Mouse (Mus musculus): ENCODE data around the gene Atoh7. TPM values are rescaled to one million over a fixed set of nuclear protein-coding genes. Genes with fewer than 3 reads are reported as not detected.

Atoh7 gene
- polyA plus RNA-seq, 1 experiment from 2014 or later = 1.1 TPM

DNA sequence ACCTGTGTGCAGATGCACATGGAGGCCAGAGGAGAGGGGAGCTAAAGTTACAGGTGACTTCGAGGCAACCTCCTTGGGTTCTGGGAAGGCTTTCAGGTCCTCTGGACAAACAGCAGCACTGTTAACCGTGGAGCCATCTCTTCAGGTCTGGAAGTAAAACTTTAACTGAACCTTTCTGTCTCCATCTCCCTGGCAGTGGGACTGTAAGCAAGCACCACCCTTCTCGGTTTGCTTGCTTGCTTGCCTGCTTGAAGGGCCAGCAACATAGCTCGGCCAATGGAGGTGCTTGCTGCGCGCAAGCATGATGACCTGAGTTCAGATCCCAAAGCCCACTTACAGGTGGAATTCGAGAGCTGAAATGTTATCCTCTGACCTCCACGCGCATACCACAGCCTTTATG lies 34.9 kb upstream of the Atoh7 start:
- H3K27me3 ChIP-seq = no peaks in the 10 kb centered on the region
- no peak overlapping the region for H3K4me2 ChIP-seq (replicated peaks)
- H3K4me1 ChIP-seq (replicated peaks) = no peaks in the 10 kb centered on the region
- no peak overlapping the region for H3K9ac ChIP-seq (replicated peaks)
- no peaks in the 10 kb centered on the region for H3K9me3 ChIP-seq
- no peak overlapping the region for H3K27ac ChIP-seq
- no peak overlapping the region for H3K4me3 ChIP-seq (replicated peaks)
- ATAC-seq = no peak
- WGBS = 86% methylated on average over 9 of the region's 9 CpGs
- H3K36me3 ChIP-seq = no peaks in the 10 kb centered on the region

DNA sequence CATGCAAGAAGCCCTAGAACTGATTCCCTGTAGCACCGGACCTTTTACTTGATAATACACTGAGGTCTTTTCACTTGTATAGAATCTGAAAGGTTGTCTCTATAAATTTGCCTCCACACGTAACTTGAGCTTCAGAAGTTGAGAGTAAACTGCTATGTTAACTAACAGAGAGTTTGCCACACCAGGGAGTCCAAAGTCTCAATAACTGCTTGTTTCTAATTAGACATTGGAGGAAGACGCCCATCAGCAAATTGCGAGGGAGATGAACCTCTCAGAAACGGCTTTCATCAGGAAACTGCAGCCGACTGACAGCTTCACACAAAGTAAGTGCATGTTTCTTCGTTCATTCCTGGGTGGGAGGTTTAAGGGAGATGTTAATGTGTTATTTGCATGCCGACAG lies 33.9 kb upstream of the Atoh7 start:
- no peaks in the 10 kb centered on the region for H3K9me3 ChIP-seq
- H3K27ac ChIP-seq = no peak overlapping the region
- H3K4me3 ChIP-seq (replicated peaks) = no peak overlapping the region
- H3K9ac ChIP-seq (replicated peaks) = no peak overlapping the region
- H3K4me1 ChIP-seq (replicated peaks) = no peaks in the 10 kb centered on the region
- no peaks in the 10 kb centered on the region for H3K36me3 ChIP-seq
- WGBS = 62% methylated on average over 8 of the region's 8 CpGs
- H3K27me3 ChIP-seq = no peaks in the 10 kb centered on the region
- H3K4me2 ChIP-seq (replicated peaks) = no peak overlapping the region
- ATAC-seq = no peak

GRCm38 (mm10) chr10:63065988-63066387 lies 33.5 kb upstream of the Atoh7 start:
- 3% methylated on average over 5 of the region's 5 CpGs for WGBS
- no peaks in the 10 kb centered on the region for H3K9me3 ChIP-seq

GRCm38 (mm10) chr10:63086304-63086703 lies 13.1 kb upstream of the Atoh7 start:
- no peak for ATAC-seq
- Histone ChIP-seq H3K4me2 (replicated peaks) (no peak overlapping the region), H3K9me3 (no peaks in the 10 kb centered on the region), H3K36me3 (no peaks in the 10 kb centered on the region), H3K4me3 (replicated peaks) (no peak overlapping the region), H3K9ac (replicated peaks) (no peak overlapping the region), H3K27ac (no peak overlapping the region), H3K27me3 (no peaks in the 10 kb centered on the region), H3K4me1 (replicated peaks) (peaks cover 18% of the 10 kb centered on the region)
- WGBS = 85% methylated on average over 10 of the region's 10 CpGs

More at GRCm38 (mm10) chr10:63065988-63066387, 33.5 kb upstream of the Atoh7 start:
- peak; percentile 90 for ATAC-seq
- Histone ChIP-seq H3K36me3 (no peaks in the 10 kb centered on the region), H3K27me3 (no peaks in the 10 kb centered on the region), H3K9ac (replicated peaks) (no peak overlapping the region), H3K4me3 (replicated peaks) (no peak overlapping the region), H3K27ac (no peak overlapping the region), H3K4me2 (replicated peaks) (no peak overlapping the region), H3K4me1 (replicated peaks) (no peaks in the 10 kb centered on the region)

DNA sequence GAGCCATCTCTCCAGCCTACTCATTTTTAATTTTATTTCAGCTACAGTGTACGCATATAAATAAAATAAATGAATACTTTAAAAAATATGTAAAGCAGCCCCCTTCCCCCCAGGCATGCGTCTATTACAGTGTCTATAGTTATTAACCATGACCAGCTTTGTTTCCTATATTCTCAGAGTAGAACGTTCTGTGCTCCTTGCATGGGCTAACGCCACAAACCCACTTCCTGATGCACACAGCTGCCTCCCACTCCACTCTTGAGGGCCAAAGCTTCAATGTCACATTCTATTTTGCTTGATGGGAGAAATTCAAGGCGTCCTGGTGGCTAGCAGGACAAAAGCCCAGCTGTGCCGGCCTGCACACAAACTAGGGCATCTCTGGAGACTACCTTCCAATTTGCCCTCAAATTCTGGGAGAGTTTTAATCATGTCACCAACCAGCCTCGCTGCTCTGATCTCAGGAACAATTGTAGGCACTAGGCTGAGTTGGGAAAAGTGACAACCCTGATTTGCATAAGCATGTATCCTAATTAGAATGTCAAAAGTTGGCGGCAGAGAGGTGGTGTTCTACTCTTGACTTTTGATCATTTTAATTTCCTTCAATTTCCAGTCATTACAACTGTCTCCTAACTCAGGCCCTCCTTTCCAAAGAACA lies 10.2 kb upstream of the Atoh7 start:
- peak; percentile 58; the same call in 1 of the 2 replicates for ATAC-seq
- Histone ChIP-seq H3K27ac (peak overlapping the region; percentile 39; the same call in 1 of the 2 replicates), H3K9ac (replicated peaks) (no peak overlapping the region), H3K4me3 (replicated peaks) (peak overlapping the region; percentile 29), H3K4me2 (replicated peaks) (peak overlapping the region; percentile 60), H3K36me3 (no peaks in the 10 kb centered on the region), H3K4me1 (replicated peaks) (peaks cover 18% of the 10 kb centered on the region), H3K27me3 (no peaks in the 10 kb centered on the region), H3K9me3 (no peaks in the 10 kb centered on the region)
- 18% methylated on average over 8 of the region's 8 CpGs for WGBS

GRCm38 (mm10) chr10:63089758-63090571 lies 9.5 kb upstream of the Atoh7 start:
- Histone ChIP-seq H3K9me3 (no peaks in the 10 kb centered on the region), H3K36me3 (no peaks in the 10 kb centered on the region), H3K27me3 (no peaks in the 10 kb centered on the region), H3K27ac (peak overlapping the region; percentile 1; the same call in 1 of the 2 replicates), H3K4me2 (replicated peaks) (peak overlapping the region; percentile 60), H3K4me1 (replicated peaks) (peaks cover 18% of the 10 kb centered on the region), H3K9ac (replicated peaks) (peak overlapping the region; percentile 56), H3K4me3 (replicated peaks) (peak overlapping the region; percentile 29)
- peak; percentile 55 for ATAC-seq
- WGBS = 3% methylated on average over 26 of the region's 26 CpGs

DNA sequence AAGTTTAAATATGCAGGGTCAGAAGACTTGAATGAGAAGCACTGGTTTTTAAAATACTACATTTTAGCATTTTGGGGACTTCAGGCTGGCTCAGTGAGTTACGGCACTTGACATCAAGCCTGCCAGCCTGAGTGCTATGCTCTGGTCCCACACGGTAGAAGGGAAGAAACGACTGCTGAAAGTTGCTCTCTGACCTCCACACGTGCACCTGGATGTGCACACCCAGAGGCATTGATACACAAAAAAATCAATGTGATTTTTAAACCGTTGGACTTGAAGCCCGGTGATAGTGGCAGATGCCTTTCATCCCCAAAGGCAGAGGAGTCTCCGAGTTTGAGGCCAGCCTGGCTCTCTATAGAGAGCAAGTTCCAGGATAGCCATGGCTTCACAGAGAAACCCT lies 7.5 kb upstream of the Atoh7 start:
- 75% methylated on average over 7 of the region's 7 CpGs for WGBS
- Histone ChIP-seq H3K27me3 (no peaks in the 10 kb centered on the region), H3K4me1 (replicated peaks) (peaks cover 18% of the 10 kb centered on the region), H3K27ac (no peak overlapping the region), H3K9ac (replicated peaks) (no peak overlapping the region), H3K9me3 (no peaks in the 10 kb centered on the region), H3K4me2 (replicated peaks) (no peak overlapping the region), H3K36me3 (no peaks in the 10 kb centered on the region), H3K4me3 (replicated peaks) (no peak overlapping the region)
- ATAC-seq = no peak

DNA sequence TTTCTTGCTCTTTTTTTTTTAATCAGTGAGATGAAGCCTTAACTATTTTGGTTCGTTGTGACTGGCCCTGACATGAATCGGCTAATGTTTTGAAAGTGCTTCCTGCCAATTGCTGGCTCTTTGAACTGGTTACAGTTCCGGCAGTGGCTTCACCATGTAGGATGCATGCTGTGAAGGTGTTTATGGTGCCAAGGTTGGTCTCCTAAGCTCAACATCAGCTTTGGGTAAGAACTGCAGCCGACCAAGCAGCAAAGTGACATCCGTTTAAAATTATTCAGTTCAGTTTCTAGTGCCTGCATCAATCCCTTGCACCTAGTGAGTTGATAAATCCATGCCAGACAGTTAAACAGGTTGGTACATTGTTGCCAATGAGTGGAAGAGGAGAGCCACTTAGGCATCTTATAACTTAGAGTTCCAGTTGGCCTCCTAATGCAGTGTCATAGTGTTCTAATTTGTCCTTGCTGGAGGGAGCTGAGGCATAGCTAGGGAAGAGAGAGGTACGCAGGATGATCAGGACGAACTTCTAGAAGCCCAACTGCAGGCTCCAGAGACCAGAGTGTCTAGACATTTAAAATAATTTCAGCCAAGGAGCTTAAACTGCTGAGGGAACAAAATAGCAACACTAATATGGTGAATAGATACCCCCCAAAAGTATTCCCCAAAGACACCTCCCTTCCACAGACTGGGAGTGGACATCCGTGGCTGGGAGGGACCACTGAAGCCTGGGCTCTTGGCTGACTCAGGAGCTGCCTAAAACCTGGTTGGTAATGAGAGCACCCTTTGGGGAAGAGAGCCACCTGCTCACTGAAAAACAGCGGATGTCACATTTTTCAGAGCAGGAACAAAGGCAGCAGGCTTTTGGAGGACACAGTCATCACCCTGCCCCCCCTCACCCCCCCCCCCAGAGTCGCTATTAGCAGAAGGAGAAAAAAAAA lies 6.6 kb upstream of the Atoh7 start:
- H3K4me2 ChIP-seq (replicated peaks) = no peak overlapping the region
- H3K9ac ChIP-seq (replicated peaks) = no peak overlapping the region
- H3K36me3 ChIP-seq = no peaks in the 10 kb centered on the region
- no peak overlapping the region for H3K4me3 ChIP-seq (replicated peaks)
- ATAC-seq = no peak
- peaks cover 4% of the 10 kb centered on the region; the same call in 1 of the 2 replicates for H3K27me3 ChIP-seq
- no peaks in the 10 kb centered on the region for H3K9me3 ChIP-seq
- no peak overlapping the region for H3K27ac ChIP-seq
- 77% methylated on average over 10 of the region's 10 CpGs for WGBS
- H3K4me1 ChIP-seq (replicated peaks) = peaks cover 18% of the 10 kb centered on the region

GRCm38 (mm10) chr10:63096757-63097156 lies 2.7 kb upstream of the Atoh7 start:
- Histone ChIP-seq H3K36me3 (no peaks in the 10 kb centered on the region), H3K9me3 (no peaks in the 10 kb centered on the region), H3K4me1 (replicated peaks) (peaks cover 13% of the 10 kb centered on the region), H3K27me3 (peaks cover 22% of the 10 kb centered on the region; the same call in 1 of the 2 replicates), H3K27ac (no peak overlapping the region), H3K4me3 (replicated peaks) (no peak overlapping the region), H3K4me2 (replicated peaks) (no peak overlapping the region), H3K9ac (replicated peaks) (no peak overlapping the region)
- no peak for ATAC-seq
- WGBS = 77% methylated on average over 2 of the region's 2 CpGs

- H3K4me2 ChIP-seq (replicated peaks) = no peak overlapping the region
- H3K4me3 ChIP-seq (replicated peaks) = no peak overlapping the region
- H3K4me1 ChIP-seq (replicated peaks) = peaks cover 13% of the 10 kb centered on the region
- H3K27me3 ChIP-seq = peaks cover 25% of the 10 kb centered on the region; the same call in 1 of the 2 replicates
- 47% methylated on average over 12 of the region's 12 CpGs for WGBS
- H3K36me3 ChIP-seq = no peaks in the 10 kb centered on the region
- H3K27ac ChIP-seq = no peak overlapping the region
- ATAC-seq = no peak
- no peaks in the 10 kb centered on the region for H3K9me3 ChIP-seq
- H3K9ac ChIP-seq (replicated peaks) = no peak overlapping the region
Measured at GRCm38 (mm10) chr10:63098191-63098590, 1.3 kb upstream of the Atoh7 start.

GRCm38 (mm10) chr10:63099941-63100562 lies 601 bp downstream of the Atoh7 start:
- peak overlapping the region; percentile 74 for H3K4me2 ChIP-seq (replicated peaks)
- peak overlapping the region; percentile 62 for H3K27ac ChIP-seq
- peaks cover 13% of the 10 kb centered on the region for H3K4me1 ChIP-seq (replicated peaks)
- under 1% methylated on average over 62 of the region's 62 CpGs for WGBS
- H3K9ac ChIP-seq (replicated peaks) = peak overlapping the region; percentile 73
- peaks cover 25% of the 10 kb centered on the region; the same call in 1 of the 2 replicates for H3K27me3 ChIP-seq
- peak; percentile 92 for ATAC-seq
- no peaks in the 10 kb centered on the region for H3K36me3 ChIP-seq
- H3K9me3 ChIP-seq = no peaks in the 10 kb centered on the region
- H3K4me3 ChIP-seq (replicated peaks) = peak overlapping the region; percentile 60

Measured in midbrain, embryonic 13.5 days (tissue).